Mouse (Mus musculus) kidney, adult 9 months (tissue): ENCODE measurements around the gene Anapc15.
"Not testable (repeated sequence)": the region's sequence is repeated elsewhere in the genome, so short reads cannot be mapped to it uniquely, and the experiment has no call there.

Experiments used
- DNase-seq: peaks from one replicate; pipeline ENCODE4 v3.0.0; 2022

Gene Anapc15

GRCm38 (mm10) chr7:101900331-101901097 lies 37.0 kb downstream of the Anapc15 start:
- no peak for DNase-seq

- no peak for DNase-seq
These were observed 38.5 kb downstream of the Anapc15 start for GRCm38 (mm10) chr7:101901969-101902368.

GRCm38 (mm10) chr7:101902846-101903245 lies 39.3 kb downstream of the Anapc15 start:
- DNase-seq, result no peak

GRCm38 (mm10) chr7:101905561-101906286 lies 42.2 kb downstream of the Anapc15 start, which contains the start of gene Lamtor1:
TSS of gene Lamtor1 (plus strand) at chr7:101905904.
- peak; percentile 100 for DNase-seq

- DNase-seq, result no peak
These were observed 42.8 kb downstream of the Anapc15 start, which contains the start of gene Tomt for GRCm38 (mm10) chr7:101906287-101906681. TSS of gene Tomt (minus strand) at chr7:101906359.

- no peak for DNase-seq
These were observed 43.2 kb downstream of the Anapc15 start for GRCm38 (mm10) chr7:101906696-101907095.

- DNase-seq, result no peak
These were observed 44.9 kb downstream of the Anapc15 start for GRCm38 (mm10) chr7:101908367-101908766.

GRCm38 (mm10) chr7:101910138-101910537 lies 46.6 kb downstream of the Anapc15 start:
- DNase-seq, result peak; percentile 56

GRCm38 (mm10) chr7:101911982-101912381 lies 48.5 kb downstream of the Anapc15 start:
- DNase-seq, result no peak

- peak; percentile 72 for DNase-seq
These were observed 54.6 kb downstream of the Anapc15 start for GRCm38 (mm10) chr7:101918071-101918470.

GRCm38 (mm10) chr7:101925892-101926291 lies 62.4 kb downstream of the Anapc15 start:
- not testable (repeated sequence) for DNase-seq

GRCm38 (mm10) chr7:101928093-101928492 lies 64.6 kb downstream of the Anapc15 start:
- DNase-seq, result no peak

- no peak for DNase-seq
These were observed 69.0 kb downstream of the Anapc15 start for GRCm38 (mm10) chr7:101932551-101932950.

- peak; percentile 46 for DNase-seq
These were observed 69.8 kb downstream of the Anapc15 start for GRCm38 (mm10) chr7:101933300-101933699.

GRCm38 (mm10) chr7:101933751-101934240 lies 70.3 kb downstream of the Anapc15 start, which contains the start of the genes Lrrc51 and Numa1:
TSS of gene Lrrc51 (minus strand) at chr7:101933895.
TSS of gene Numa1 (plus strand) at chr7:101934111.
- peak; percentile 99 for DNase-seq

GRCm38 (mm10) chr7:101935957-101936356 lies 72.4 kb downstream of the Anapc15 start:
- no peak for DNase-seq

- DNase-seq, result no peak
These were observed 73.5 kb downstream of the Anapc15 start for GRCm38 (mm10) chr7:101936996-101937395.

- no peak for DNase-seq
These were observed 74.1 kb downstream of the Anapc15 start for GRCm38 (mm10) chr7:101937569-101937968.

GRCm38 (mm10) chr7:101938348-101938747 lies 74.8 kb downstream of the Anapc15 start:
- DNase-seq, result peak; percentile 25

GRCm38 (mm10) chr7:101939758-101940157 lies 76.2 kb downstream of the Anapc15 start:
- DNase-seq, result peak; percentile 83

GRCm38 (mm10) chr7:101949008-101949407 lies 85.5 kb downstream of the Anapc15 start:
- DNase-seq, result not testable (repeated sequence)
